Mouse (Mus musculus): ENCODE data around the gene Cacna1d. TPM values are rescaled to one million over a fixed set of nuclear protein-coding genes. Genes with fewer than 3 reads are reported as not detected.

Cacna1d gene
- polyA plus RNA-seq, 1 experiment from 2014 or later, result 3.0 TPM

DNA sequence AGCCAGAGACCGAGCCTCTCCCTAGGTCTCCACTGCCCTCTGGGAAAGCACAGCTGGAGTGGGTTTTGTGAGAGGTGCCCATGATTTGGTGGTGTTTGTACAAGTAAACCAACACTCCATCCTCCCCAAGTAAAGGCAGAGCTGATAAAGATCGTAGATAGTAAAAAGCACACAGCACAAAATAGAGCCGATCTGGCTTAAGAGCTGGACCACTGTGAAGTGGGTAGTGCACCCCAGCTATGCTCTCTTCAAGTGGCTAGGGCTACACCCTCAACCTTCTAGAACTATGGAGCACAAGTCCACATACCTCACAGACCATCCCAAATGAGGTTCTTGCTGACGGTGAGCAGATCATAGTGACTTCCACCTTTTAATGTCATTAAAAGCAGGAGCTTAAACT lies 451.8 kb downstream of the Cacna1d start:
- ATAC-seq (replicated peaks; ENCODE audit: low FRiP score, low read depth), result no peak
- no peak overlapping the region for H3K27ac ChIP-seq
- no peak overlapping the region for H3K4me3 ChIP-seq (replicated peaks; ENCODE audit: low read depth, low read length)
- no peak overlapping the region for H3K9ac ChIP-seq (ENCODE audit: low read depth, low read length)
- no peaks in the 10 kb centered on the region for H3K9me3 ChIP-seq (replicated peaks; ENCODE audit: low read length)
- no peaks in the 10 kb centered on the region for H3K36me3 ChIP-seq (ENCODE audit: insufficient read depth, low read length)
- TF ChIP-seq CTCF (IDR thresholded peaks at IDR 0.05; ENCODE audit: low read depth), result no peak
- H3K27me3 ChIP-seq (ENCODE audit: insufficient read depth, low read length), result no peaks in the 10 kb centered on the region
- no peaks in the 10 kb centered on the region for H3K4me1 ChIP-seq (replicated peaks; ENCODE audit: insufficient read depth, low read length)
- 62% methylated on average over 4 of the region's 4 CpGs for WGBS
- DNase-seq (ENCODE audit: low spot score), result no peak
- H3K4me2 ChIP-seq (ENCODE audit: low read length), result no peak overlapping the region

DNA sequence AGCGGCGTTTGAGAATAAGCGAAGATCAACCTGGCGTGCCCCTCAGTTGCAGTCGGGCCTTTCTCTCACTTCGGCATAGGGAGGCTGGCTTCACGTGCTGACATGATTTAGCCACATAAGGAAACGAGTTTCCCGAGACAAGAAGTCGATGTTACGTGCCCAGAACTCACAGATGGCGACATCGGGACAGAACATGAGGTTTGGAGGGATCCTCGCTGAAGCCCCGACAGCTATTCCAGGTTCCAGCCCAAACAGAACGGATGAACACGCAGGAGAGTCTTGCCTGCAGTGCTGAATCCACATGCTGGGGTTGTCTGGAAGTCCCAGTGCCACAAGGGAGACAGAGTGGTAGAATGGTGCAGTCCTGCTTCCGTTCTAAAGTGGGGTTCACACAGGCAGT lies 452.8 kb downstream of the Cacna1d start:
- 91% methylated on average over 18 of the region's 18 CpGs for WGBS
- H3K9me3 ChIP-seq (replicated peaks; ENCODE audit: low read length), result no peaks in the 10 kb centered on the region
- H3K4me1 ChIP-seq (replicated peaks; ENCODE audit: insufficient read depth, low read length), result no peaks in the 10 kb centered on the region
- no peaks in the 10 kb centered on the region for H3K27me3 ChIP-seq (ENCODE audit: insufficient read depth, low read length)
- H3K4me3 ChIP-seq (replicated peaks; ENCODE audit: low read depth, low read length), result no peak overlapping the region
- H3K27ac ChIP-seq, result no peak overlapping the region
- no peak overlapping the region for H3K9ac ChIP-seq (ENCODE audit: low read depth, low read length)
- H3K36me3 ChIP-seq (ENCODE audit: insufficient read depth, low read length), result no peaks in the 10 kb centered on the region
- no peak for DNase-seq (ENCODE audit: low spot score)
- no peak for ATAC-seq (replicated peaks; ENCODE audit: low FRiP score, low read depth)
- H3K4me2 ChIP-seq (ENCODE audit: low read length), result no peak overlapping the region
- no peak for TF ChIP-seq CTCF (IDR thresholded peaks at IDR 0.05; ENCODE audit: low read depth)

DNA sequence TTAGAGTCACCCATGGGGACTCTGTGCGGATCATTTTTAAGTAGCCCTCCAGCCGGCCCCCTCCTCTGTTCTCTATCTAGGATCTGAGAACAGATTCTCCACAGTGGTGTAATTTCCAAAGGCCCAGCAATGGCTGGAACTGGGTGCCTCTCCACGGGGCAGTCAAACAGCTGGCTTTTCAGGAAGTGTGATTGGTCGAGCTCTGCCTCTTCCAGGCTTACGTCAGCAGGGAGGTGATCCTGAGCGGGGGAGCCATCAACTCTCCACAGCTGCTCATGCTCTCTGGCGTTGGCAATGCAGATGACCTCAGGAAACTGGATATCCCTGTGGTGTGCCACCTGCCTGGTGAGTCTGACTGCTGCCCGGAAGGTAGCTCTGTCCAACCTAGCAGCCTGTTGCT lies 457.9 kb downstream of the Cacna1d start:
- no peak overlapping the region for H3K4me2 ChIP-seq (ENCODE audit: low read length)
- ATAC-seq (replicated peaks; ENCODE audit: low FRiP score, low read depth), result 0 out of 2 replicates have a peak, but pooled peaks have one; percentile 25
- H3K9me3 ChIP-seq (replicated peaks; ENCODE audit: low read length), result no peaks in the 10 kb centered on the region
- H3K27me3 ChIP-seq (ENCODE audit: insufficient read depth, low read length), result no peaks in the 10 kb centered on the region
- 48% methylated on average over 8 of the region's 8 CpGs for WGBS
- no peaks in the 10 kb centered on the region for H3K36me3 ChIP-seq (ENCODE audit: insufficient read depth, low read length)
- no peaks in the 10 kb centered on the region for H3K4me1 ChIP-seq (replicated peaks; ENCODE audit: insufficient read depth, low read length)
- no peak overlapping the region for H3K27ac ChIP-seq
- no peak for TF ChIP-seq CTCF (IDR thresholded peaks at IDR 0.05; ENCODE audit: low read depth)
- H3K9ac ChIP-seq (ENCODE audit: low read depth, low read length), result no peak overlapping the region
- no peak for DNase-seq (ENCODE audit: low spot score)
- H3K4me3 ChIP-seq (replicated peaks; ENCODE audit: low read depth, low read length), result no peak overlapping the region

DNA sequence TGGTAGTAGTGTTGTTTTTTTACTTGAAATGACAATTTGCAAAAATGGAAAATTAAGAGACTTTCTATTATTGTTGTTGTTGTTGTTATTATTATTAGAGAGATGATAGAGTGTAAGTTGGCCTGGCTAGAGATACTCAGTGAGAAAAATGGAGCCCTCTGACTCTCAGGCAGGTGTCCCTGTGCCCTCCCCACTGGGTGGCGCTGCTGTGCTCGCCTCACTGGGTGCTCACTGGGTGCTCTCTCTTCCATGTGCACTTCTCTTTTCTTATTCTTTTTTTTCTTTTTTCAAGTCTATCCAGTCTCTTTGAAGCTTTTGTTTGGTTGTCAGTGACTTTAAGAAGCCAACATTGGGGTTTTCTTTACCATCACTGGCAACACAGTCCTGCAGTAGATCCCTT lies 463.9 kb downstream of the Cacna1d start:
- WGBS, result 65% methylated on average over 2 of the region's 2 CpGs
- Histone ChIP-seq H3K4me1 (replicated peaks; ENCODE audit: insufficient read depth, low read length) (no peaks in the 10 kb centered on the region), H3K9ac (ENCODE audit: low read depth, low read length) (no peak overlapping the region), H3K36me3 (ENCODE audit: insufficient read depth, low read length) (no peaks in the 10 kb centered on the region), H3K4me3 (replicated peaks; ENCODE audit: low read depth, low read length) (no peak overlapping the region), H3K4me2 (ENCODE audit: low read length) (no peak overlapping the region), H3K27ac (no peak overlapping the region), H3K9me3 (replicated peaks; ENCODE audit: low read length) (no peaks in the 10 kb centered on the region), H3K27me3 (ENCODE audit: insufficient read depth, low read length) (no peaks in the 10 kb centered on the region)
- peak; percentile 49 for TF ChIP-seq CTCF (IDR thresholded peaks at IDR 0.05; ENCODE audit: low read depth)
- ATAC-seq (replicated peaks; ENCODE audit: low FRiP score, low read depth) (no peak), DNase-seq (ENCODE audit: low spot score) (no peak)

DNA sequence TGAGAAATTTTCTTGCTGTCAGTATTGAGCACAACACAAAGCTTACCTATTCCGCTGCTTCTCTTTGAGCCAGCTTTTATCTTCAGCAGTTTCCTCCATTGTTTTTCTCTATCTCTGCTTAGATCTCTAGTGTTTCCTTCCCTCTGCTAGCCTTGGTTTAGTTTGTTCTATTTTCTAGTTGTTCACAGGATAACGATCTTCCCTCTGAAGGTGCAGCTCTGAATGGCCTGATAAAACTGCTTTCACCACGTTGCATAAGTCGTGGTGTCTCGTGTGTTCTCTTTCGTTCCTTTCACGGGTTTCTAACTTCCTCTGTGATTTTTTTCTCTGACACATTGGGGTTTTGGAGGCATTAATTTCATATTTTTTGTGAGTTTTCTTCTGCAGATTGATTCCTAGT lies 466.9 kb downstream of the Cacna1d start:
- no peaks in the 10 kb centered on the region for H3K4me1 ChIP-seq (replicated peaks; ENCODE audit: insufficient read depth, low read length)
- H3K9ac ChIP-seq (ENCODE audit: low read depth, low read length), result no peak overlapping the region
- 49% methylated on average over 7 of the region's 7 CpGs for WGBS
- ATAC-seq (replicated peaks; ENCODE audit: low FRiP score, low read depth) (no peak), DNase-seq (ENCODE audit: low spot score) (no peak)
- no peak for TF ChIP-seq CTCF (IDR thresholded peaks at IDR 0.05; ENCODE audit: low read depth)
- no peak overlapping the region for H3K4me2 ChIP-seq (ENCODE audit: low read length)
- no peaks in the 10 kb centered on the region for H3K27me3 ChIP-seq (ENCODE audit: insufficient read depth, low read length)
- H3K9me3 ChIP-seq (replicated peaks; ENCODE audit: low read length), result no peaks in the 10 kb centered on the region
- no peak overlapping the region for H3K4me3 ChIP-seq (replicated peaks; ENCODE audit: low read depth, low read length)
- H3K27ac ChIP-seq, result no peak overlapping the region
- no peaks in the 10 kb centered on the region for H3K36me3 ChIP-seq (ENCODE audit: insufficient read depth, low read length)

DNA sequence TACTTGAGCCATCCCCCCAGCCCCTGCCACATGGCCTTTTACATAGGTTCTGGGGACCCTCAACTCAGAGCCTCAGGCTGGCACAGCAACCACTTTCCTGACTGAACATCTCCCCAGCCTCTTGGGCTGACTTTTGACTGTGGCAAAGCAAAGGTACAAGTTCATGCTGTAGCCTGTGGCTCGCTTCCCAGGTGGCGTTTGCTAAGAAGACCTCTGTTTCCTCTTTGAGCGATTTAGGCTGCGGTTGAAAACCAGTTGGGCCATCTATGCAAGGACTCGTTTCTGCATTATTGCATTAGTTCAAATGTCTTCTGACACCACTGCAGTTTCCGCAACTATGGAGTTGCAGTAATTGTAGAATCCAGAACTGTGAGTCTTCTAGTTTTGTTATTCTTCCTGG lies 468.8 kb downstream of the Cacna1d start:
- H3K4me1 ChIP-seq (replicated peaks; ENCODE audit: insufficient read depth, low read length), result no peaks in the 10 kb centered on the region
- H3K27me3 ChIP-seq (ENCODE audit: insufficient read depth, low read length), result no peaks in the 10 kb centered on the region
- TF ChIP-seq CTCF (IDR thresholded peaks at IDR 0.05; ENCODE audit: low read depth), result no peak
- 92% methylated on average over 6 of the region's 6 CpGs for WGBS
- H3K27ac ChIP-seq, result no peak overlapping the region
- H3K9ac ChIP-seq (ENCODE audit: low read depth, low read length), result no peak overlapping the region
- H3K9me3 ChIP-seq (replicated peaks; ENCODE audit: low read length), result no peaks in the 10 kb centered on the region
- ATAC-seq (replicated peaks; ENCODE audit: low FRiP score, low read depth), result no peak
- no peak overlapping the region for H3K4me3 ChIP-seq (replicated peaks; ENCODE audit: low read depth, low read length)
- no peak overlapping the region for H3K4me2 ChIP-seq (ENCODE audit: low read length)
- H3K36me3 ChIP-seq (ENCODE audit: insufficient read depth, low read length), result no peaks in the 10 kb centered on the region
- DNase-seq (ENCODE audit: low spot score), result no peak

DNA sequence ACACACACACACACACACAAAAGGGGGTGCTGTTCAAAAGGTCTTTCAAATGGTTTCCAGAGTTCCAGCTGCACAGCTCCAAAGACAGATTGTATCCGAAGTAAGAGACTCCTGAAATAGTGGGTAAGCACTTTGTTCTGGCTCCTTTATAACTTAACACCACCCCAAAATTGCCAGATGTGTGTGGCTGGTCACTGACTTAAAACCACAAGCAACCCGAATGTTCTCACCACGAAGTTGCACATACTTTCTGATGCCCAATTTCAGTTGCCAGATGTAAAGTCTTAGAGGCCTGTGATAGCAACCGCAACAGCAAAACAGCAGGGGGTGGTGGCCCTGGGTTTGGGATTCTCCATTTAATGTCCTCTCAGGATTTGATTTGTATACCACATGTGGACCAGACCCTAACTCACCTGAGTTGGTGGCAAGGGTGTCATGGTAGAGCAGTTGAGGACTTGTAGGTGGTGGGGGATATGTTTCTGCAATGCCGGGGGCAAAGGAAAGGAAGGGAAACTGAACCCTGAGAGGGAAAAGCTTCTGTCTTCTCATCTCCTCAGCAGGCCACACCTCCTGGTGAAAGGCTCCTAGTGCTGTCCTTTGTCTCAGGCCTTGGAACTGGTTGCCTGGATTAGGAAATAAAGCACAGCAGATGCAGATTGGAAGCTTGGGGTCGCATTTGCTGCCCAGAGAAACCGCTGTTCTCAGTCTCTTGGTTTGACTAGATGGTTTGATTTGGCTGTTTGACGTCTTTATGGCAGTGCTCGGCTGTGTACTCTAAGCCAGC lies 471.3 kb downstream of the Cacna1d start:
- no peak overlapping the region for H3K4me2 ChIP-seq (ENCODE audit: low read length)
- WGBS, result 51% methylated on average over 9 of the region's 9 CpGs
- no peaks in the 10 kb centered on the region for H3K9me3 ChIP-seq (replicated peaks; ENCODE audit: low read length)
- no peak overlapping the region for H3K27ac ChIP-seq
- no peaks in the 10 kb centered on the region for H3K36me3 ChIP-seq (ENCODE audit: insufficient read depth, low read length)
- no peak overlapping the region for H3K9ac ChIP-seq (ENCODE audit: low read depth, low read length)
- H3K27me3 ChIP-seq (ENCODE audit: insufficient read depth, low read length), result no peaks in the 10 kb centered on the region
- no peak for TF ChIP-seq CTCF (IDR thresholded peaks at IDR 0.05; ENCODE audit: low read depth)
- H3K4me3 ChIP-seq (replicated peaks; ENCODE audit: low read depth, low read length), result no peak overlapping the region
- DNase-seq (ENCODE audit: low spot score), result no peak
- no peak for ATAC-seq (replicated peaks; ENCODE audit: low FRiP score, low read depth)
- H3K4me1 ChIP-seq (replicated peaks; ENCODE audit: insufficient read depth, low read length), result no peaks in the 10 kb centered on the region

Data from kidney, postnatal 0 days (tissue).